Mouse (Mus musculus) kidney, postnatal 10 days (tissue): ENCODE measurements around the gene Gpr179.
"Not testable (repeated sequence)": the region's sequence is repeated elsewhere in the genome, so short reads cannot be mapped to it uniquely, and the experiment has no call there.

Experiments
- DNase-seq: peaks from one replicate; pipeline ENCODE4 v3.0.0; 2021; ENCODE audit warnings: mixed read lengths

Gene Gpr179

DNA sequence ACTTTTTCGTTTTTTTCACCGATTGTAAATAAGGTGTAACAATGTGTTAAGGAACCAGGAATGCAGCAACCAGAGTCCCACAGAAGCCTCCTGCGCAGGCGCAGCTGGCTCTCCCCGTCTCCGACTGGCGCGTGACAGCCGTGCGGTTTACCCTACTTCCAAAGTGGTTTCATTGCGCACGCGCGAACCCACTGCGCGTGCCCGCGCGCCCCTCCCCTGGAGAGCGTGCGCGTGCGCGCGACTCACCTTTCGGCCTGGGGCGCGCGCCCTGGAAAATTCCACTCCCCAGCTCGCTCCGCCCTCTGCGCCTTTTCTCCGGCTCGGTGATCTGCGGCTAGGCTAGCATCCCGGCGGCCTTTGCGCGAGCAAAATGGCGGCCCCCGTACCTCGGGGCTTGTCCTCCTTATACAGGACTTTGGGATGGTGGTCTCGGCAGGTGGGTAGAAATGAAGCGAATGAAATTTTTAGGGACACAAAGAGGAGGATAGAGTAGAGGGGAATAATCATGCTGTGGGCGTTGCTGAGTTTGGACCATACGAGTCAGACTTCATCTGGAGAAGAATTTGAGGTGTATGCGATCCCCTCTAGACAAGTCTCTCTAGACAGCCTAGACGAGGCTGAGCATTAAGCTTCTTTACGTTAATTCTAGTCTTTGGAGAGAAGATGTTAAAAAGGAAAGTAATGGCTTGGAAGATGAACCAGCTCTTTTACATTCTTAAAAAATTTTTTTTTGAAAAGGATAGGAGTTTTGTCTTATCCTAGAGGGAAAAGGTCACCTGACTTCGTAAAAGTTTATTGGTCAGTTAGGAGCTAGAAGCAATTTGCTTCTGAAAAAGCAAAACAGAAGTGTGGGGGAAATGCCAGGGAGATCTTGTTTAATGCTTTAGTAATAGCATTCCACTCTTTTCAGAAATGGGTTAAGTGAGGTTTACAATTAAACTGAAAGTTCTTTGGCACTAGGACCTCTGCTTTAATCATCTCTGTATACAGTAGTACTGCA lies 36.1 kb downstream of the Gpr179 start, which contains the start of gene Mrpl45:
Gene Mrpl45 (plus strand): TSS at position 213 of the 1,000 bp plus-strand sequence.
- peak; percentile 99 for DNase-seq

GRCm38 (mm10) chr11:97314751-97315503 lies 37.0 kb downstream of the Gpr179 start:
- no peak for DNase-seq

DNA sequence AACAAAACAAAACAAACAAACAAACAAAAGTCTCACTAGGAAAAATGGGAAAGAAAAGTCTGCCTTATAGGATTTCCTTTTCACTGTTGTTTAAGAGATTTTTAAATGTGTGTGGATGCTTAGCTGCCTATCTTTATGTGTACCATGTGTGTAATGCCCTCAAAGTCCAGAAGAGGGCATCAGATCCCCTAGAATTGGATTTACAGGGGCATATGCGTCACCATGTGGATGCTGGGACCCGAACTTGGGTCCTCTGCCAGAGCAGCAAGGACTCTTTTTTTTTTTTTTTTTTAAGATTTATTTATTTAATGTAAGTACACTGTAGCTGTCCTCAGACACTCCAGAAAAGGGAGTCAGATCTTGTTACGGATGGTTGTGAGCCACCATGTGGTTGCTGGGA lies 37.8 kb downstream of the Gpr179 start:
- no peak for DNase-seq

GRCm38 (mm10) chr11:97312871-97313270 lies 39.0 kb downstream of the Gpr179 start:
- DNase-seq, result not testable (repeated sequence)

- peak; percentile 38 for DNase-seq
Observed at GRCm38 (mm10) chr11:97310895-97311631, 40.8 kb downstream of the Gpr179 start.

- DNase-seq, result peak; percentile 83
Observed at GRCm38 (mm10) chr11:97309911-97310571, 41.8 kb downstream of the Gpr179 start.

GRCm38 (mm10) chr11:97309451-97309836 lies 42.4 kb downstream of the Gpr179 start:
- peak; percentile 61 for DNase-seq

DNA sequence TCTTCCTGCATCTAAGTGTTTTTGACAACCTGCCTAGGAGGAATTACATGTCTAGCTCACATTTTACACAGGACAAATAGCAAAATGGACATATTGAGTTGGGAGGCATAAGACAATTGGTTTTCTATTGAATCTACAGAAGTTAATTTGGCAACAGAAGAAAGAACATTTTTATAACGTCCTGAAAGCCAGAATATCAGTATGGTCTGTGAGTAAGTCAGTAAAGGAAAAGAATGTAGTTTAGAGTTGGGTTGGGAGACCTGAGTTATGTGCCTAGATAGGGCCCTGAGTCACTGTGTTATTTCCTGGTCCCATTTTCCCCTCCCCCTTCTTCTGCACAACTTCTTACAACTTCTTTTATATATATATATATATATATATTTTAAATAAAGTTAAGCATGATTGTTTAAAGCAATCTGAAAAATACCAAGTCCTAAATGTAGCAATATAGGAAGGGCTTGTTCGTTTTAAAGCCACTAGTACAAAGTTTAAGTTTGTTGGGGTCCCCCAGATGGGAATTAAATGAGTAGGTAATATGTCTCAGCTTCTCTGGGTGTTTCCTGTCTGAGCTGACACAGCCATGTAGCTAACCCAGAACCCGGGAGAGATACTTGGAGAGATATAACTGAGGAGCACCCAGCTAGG lies 42.9 kb downstream of the Gpr179 start:
- no peak for DNase-seq

GRCm38 (mm10) chr11:97307294-97308069 lies 44.4 kb downstream of the Gpr179 start:
- DNase-seq, result no peak

- no peak for DNase-seq
Observed at GRCm38 (mm10) chr11:97304631-97305030, 47.2 kb downstream of the Gpr179 start.

DNA sequence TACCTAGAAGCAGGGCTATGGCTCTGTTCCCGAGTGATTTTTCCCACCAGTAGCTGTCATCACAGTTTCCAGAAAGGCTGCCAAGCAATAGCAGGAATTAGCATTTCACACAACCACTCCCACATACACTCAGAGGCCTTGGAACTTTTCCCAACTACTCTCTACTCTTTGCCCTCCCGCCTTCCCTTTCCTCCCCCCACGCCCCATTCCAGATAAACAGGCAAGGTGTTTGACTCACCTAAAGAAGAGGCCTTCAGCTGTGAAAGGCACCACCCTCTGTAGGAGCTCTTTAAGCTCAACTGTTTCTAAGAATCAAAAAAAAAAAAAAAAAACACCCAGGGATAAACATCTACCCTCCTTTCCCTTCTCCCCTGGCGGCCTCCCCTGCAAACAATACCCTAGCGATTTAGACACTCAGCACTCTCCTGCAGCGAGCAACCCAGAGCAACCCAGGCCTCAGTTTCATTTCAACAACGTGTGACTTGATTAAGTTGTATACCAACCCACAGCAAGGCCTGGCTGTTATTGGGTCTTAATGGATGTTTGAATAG lies 49.6 kb downstream of the Gpr179 start:
- DNase-seq, result peak; percentile 58

- DNase-seq, result no peak
Observed at GRCm38 (mm10) chr11:97301406-97301805, 50.5 kb downstream of the Gpr179 start.

GRCm38 (mm10) chr11:97299939-97300338 lies 51.9 kb downstream of the Gpr179 start:
- no peak for DNase-seq

DNA sequence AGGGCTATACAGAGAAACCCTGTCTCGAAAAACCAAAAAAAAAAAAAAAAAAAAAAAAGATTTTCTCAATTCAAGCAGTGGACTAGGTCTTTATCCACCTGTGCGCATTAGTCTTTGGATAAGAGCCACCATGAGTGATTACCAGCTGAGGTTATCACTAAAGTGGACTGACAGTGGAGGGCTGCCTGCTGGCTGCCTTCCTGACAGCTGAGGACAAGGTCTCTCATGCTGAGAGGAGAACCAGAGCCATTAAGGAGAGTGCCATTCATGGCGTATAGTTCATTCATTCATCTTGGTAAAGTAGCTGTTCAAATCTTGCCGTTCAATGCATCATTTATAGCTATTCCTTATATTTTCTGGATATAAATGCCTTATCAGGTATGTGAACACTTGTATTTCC lies 55.3 kb downstream of the Gpr179 start:
- DNase-seq, result no peak

DNA sequence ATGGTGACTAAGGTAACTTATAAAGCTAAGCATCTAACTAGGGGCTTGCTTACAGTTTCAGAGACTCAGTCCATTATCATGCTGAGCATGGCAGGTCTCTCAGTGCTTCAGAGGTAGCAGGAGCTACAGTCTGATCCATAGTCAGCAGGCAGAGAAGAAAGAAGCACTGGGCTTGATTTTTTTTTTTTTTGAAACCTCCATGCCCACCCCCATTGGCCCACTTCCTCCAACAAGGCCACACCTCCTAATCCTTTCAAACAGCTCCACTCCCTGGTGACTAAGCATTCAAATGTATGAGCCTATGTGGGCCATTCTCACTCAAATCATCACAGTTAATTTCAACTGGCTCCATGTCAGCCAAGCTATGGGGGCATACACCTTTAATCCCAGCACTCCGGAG lies 59.1 kb downstream of the Gpr179 start:
- DNase-seq, result no peak

DNA sequence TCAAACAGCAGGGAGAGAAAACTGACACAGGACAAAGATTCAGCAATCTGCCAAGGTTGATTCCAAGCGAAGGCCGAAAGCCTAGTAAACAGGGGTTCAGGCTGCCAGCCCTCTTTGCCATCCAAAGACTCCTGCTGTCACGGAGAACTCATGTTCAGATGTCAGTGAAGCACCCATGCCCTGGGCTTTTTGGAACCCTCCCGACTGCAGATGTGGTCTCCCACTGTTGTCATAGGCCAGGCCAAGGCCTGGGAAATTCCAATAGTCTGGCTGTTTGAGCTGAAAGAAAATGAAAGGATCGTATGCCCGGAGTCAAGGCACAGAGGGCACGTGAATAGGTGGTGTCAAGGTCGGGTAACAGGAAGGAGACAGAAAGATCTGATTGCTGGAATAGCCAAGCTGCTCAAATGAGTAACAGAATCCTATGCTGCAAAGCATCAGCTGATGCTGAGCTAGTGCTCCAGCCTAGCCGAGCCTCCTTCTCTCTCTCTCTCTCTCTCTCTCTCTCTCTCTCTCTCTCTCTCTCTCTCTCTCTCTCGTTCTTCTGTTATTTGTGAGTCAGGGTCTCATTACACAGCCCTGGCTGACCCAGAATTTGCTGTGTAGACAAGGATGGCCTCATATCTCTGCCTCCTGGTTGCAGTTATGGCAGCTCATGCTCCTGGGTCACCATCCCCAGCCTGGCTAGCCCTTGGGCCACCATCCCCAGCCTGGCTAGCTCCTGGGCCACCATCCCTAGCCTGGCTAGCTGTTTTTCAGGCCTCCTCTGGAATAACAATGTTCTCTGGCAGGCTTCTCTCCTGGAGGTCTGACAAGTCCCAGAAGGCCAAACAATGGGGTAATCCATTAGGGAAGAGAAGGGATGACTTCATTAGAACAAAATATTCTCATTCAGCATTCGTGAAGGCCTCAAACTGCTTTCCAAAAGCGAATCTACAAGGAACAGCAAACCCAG lies 62.3 kb downstream of the Gpr179 start:
- no peak for DNase-seq

- DNase-seq, result no peak
Observed at GRCm38 (mm10) chr11:97287643-97288042, 64.2 kb downstream of the Gpr179 start.

- no peak for DNase-seq
Observed at GRCm38 (mm10) chr11:97286973-97287372, 64.9 kb downstream of the Gpr179 start.
